Mouse (Mus musculus) testis, postnatal 14 days (tissue): ENCODE results near the gene Sirt5.

Experiments used
- DNase-seq: peaks from one replicate; pipeline ENCODE4 v3.0.0; 2021; ENCODE audit warnings: low spot score

The Sirt5 gene

DNA sequence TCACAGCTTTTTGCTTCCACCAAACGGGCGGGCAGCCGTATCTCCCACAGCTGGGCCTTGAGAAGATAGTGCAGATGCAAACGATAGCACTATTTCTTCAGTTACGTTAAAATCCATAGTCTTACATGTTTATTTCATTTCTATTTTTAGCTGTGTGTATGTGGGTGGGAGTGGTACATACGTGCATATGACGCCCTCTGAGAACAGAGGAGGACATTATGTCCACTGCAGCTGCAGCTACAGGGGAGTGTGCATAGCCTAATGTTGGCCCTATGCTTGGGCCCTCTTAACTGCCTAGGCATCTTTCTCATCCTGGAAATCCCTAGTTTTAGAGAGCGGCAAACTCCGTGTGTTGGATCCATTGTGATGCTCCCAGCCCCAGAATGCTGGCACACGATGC, 8.9 kb downstream of the Sirt5 start:
- no peak for DNase-seq

DNA sequence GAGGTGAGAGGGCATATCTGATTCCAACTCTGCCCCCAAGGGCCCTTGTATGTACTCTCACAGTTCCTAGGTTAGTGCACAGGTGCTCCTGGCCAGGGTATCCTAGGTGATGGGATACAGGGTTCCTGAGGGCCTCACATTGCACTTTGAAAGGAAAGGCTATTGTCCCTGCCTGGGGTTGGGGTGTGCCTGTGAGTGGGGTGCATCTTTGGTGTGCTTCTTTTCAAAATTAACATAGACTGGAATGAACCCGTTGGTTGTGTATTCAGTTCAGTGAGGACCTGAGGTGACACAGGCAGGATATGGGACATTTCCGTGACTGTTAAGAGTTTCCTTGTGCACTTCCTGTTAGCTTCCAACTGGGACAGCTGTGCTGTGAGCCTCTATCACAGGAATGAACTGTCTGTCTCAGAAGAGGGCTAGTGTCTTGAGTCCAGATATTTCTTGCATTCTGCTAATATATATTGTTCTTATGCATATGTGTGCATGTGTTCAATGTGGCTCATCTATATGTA, 9.7 kb downstream of the Sirt5 start:
- DNase-seq, result no peak

DNA sequence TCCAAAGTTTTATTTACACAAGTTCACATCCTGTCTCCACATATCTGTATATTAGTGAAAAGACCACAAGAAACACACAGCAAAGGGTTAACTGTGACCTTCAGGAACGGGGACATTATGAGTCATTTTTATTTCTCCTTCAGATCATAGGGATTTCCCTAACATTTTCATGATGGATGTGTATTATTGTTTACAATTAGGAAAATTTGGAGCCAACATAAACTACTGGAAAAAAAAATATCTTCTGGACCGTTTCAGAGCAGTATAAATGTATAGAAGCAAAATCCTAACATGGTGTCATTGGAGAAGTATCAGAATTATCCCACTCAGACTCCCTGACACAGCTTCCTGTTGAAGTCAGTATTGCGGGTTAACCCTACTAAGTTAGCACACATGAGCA, 14.7 kb downstream of the Sirt5 start:
- no peak for DNase-seq

DNA sequence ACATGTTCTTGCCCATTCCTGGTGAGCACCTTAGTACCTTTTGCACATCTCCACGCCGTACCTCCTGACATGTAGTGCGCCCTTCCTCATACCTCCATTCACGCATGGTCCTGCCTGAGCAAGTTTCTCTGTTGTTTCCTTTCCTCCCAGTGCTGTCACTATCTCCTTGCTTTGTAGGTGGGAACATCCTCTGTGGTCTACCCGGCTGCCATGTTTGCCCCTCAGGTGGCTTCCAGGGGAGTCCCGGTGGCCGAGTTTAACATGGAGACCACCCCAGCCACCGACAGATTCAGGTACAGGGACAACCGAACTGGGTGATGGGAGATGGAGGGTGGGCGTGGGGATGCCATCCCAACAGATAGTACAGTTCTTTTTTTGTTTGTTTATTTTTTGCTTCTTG, 20.0 kb downstream of the Sirt5 start:
- DNase-seq, result no peak

DNA sequence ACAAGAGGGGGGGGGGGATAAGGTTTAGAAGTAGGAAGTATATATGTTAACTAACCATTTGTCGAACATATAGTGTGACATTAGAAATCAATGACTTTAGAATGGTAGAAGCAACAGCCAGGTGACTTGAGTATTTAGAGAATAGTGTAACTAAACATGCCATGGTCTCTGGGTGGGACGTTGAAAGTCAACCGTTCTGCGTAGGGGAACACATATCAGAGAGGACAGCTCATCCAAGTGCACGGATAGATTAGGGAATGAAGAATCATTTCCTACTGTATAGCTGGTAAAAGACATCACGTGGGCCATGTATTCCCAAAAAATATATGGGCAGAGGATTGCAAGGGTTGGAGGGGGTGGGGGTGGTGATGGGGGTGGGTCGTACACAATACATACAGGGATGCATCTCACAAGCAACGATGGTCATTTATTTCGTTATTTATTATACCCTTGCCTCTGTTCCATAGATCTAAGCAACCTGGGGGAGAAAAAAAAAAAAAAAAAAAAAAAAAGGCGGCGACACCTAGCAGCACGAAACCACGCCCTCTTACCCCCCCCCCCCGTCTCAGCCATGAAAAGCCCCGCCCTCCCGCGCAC, 32.5 kb downstream of the Sirt5 start:
- no peak for DNase-seq

DNA sequence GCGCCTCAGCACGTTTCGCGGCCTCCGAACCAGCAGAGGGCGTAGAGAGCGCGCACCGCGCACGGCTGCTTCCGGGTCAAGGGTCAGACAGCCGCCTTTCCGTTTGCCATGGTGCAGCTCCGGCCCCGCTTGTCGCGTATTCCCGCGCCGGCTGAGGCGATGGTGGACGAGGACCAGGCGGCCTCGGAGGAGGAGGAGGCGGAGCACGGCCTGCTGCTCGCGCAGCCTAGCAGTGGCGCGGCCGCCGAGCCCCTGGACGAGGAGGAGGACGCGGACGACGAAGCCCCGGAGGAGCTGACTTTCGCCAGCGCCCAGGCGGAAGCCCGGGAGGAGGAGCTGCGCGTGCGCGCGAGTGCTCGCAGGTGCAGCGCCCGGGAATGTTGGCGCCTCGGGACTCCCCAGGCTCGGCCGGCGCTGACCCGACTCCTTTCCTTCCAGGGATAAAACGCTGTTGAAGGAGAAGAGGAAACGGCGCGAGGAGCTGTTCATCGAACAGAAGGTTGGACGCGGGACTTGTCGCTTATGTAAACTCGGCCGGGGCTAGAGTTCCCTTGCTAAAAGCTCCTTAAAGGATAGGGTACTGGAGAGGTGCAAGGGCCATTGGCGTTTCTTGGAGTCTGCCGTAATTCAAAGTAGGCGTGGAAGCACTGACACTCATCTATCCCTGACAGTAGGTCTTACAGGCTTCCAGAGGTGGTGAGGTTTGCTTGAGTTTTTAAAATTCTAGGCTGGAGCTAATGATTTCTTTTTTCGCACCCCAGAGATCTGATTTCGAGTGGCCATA, 33.2 kb downstream of the Sirt5 start, which contains the start of gene Nol7:
TSS of gene Nol7 (plus strand) at position 94 of the 784 bp plus-strand sequence.
- peak; percentile 93 for DNase-seq

DNA sequence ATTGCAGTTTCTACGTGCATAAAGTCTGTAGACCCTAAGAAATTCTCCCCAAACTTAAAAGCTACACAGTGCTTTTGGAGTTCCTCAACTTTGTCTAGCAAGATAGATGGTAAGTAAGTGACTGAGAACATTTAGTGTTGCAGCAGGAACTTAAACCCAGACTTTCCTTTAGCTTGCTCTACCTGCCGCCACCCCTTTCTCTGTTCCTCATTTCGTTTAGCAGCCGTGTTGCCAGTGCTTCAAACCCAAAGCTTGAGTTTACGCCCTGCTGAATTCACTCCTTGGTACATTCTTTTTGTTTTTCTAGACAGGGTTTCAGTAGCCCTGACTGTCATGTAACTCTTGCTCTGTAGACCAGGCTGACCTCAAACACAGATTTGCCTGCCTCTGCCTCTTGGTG, 34.3 kb downstream of the Sirt5 start:
- DNase-seq, result no peak

DNA sequence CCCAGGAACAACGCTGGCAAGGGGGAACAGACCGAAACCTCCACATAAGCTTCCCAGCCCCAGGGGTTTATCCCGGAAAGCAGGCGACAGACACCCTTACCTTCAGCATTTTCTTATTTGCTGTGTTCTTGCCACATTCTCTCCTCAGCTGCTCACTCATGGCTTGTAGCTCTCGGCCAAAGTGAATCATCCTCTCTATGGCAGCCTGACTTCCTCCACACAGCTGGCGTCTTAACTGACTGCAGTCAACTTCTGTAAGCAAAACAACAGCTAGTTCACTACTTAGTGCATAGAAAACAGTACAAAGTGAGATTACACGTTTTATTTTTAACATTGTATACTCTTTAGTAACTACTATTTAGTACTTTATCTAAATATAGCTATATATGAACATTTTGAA, 47.0 kb downstream of the Sirt5 start:
- DNase-seq, result no peak

DNA sequence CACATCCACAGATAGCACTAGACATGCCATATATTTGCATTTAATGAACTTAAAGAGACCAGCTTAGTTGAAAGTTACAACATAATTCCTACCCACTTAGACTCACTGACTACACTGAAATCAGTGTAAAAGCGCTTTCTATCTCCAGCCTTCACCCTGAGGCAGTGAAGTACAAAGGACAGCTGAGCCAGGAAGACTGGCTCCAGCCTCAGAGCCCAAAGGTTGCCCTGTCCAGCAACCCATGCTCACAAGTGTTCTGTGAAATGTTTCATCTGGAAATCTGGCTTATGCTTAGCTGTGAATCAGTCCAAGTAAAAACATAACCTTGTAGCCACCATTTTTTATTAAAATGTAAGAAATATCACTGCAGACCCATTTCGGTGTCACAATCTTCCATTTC, 48.3 kb downstream of the Sirt5 start:
- no peak for DNase-seq

DNA sequence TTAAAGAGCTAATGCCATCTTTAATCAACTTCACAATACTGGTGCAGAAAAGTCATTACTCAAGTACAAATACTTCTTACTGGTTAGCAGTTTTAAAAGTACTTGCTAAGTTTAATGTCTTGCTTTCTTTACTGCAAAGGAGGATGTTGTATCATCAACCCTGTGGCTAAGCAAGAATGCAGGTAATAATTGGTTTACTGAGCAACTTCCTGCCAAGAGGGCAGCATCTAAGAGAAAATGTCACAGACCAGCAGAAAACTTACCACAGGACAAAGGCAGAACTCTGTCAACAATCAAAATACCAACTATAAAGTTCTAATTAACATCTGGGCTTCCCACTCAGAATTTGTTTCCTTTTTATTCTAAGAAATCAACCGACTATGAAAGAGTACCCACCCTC, 50.0 kb downstream of the Sirt5 start:
- no peak for DNase-seq

DNA sequence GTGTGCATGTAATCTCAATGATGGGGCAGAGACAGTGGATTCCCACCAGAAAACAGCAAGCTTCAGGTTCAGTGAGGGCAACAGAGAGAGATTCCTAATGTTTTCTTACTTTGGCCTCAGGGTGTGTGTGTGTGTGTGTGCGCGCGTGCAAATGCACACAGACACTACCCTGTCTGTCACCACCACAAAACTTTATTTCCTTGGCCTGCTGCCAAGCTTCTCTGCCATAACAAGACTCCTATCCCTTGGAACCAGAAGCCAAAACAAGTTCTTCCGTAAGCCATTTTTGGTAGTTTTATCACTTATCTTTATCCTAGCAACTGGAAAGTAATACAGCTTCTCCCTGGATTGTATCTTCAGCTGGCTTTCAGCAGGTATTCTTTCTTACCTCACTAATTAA, 63.1 kb downstream of the Sirt5 start:
- no peak for DNase-seq

DNA sequence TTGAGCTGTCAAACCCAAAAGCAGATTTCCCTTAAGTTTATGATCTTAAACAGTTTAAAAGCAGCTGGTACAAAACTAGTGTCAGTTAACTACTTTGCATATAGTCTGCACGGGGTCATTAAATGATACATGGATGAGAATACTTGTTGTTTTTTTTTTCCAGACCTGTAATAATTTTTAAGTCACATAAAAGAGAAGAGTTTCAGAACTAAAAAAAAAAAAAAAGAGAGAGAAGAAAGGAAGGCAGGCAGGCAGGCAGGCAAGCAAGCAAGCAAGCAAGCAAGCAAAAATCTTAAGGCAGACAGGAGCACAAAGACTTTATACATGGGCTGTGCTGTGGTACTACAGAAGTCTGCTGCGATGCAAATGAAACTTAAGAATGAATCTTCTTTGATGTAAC, 68.1 kb downstream of the Sirt5 start:
- no peak for DNase-seq

DNA sequence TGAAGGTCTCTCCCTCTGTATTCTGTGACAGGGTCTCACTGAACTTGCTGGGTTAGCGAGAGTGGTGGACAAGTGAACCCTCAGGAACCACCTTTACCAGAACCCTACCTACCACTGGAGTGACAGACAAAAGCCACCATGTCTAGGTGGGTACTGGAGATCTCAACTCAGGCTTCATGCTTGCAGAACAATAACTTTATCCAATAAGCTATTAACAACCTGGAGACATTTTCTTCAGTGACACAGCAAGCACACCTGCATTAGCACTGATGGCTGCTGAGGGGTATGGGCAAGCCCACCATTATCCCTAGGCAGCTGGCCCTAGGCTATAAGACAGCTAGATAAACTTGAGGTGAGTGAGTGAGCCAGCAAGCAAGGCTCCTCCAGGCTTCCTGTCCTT, 75.1 kb downstream of the Sirt5 start:
- DNase-seq, result no peak

DNA sequence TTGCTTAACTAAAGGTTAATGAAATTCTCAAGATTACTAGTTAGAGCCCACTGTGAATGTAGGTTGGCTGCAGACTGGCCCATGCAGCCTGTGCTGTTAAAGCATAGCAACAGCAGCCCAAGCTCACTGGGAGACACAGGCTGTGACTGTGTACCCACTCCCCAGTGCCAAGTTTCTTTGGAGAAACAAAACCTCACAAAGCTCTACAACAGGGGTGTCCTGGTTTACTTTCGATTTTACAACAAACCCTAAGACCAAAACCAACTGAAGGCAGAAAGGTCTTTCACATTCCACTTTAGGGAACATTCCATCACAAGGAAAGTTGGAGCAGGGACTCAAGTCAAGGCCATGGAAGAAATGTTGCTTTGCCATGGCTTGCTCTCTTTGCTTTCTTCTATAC, 77.3 kb downstream of the Sirt5 start:
- DNase-seq, result no peak

DNA sequence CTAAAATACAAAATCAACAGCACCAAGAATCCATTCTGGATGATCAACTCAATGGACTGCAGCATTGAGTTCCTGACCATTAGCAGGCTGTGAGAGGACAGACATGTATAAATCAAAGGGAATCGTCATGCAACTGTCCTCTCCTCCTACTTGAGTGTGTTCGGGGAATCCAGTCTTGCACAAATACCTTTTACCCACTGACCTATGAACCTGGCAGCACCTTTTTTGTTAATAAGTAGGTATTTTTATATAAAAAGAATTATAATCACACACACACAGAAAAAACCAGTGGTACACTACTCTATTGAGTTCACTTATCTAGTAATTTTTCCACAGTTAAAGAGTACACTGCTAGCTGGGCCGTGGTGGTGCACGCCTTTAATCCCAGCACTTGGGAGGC, 78.4 kb downstream of the Sirt5 start:
- DNase-seq, result no peak

DNA sequence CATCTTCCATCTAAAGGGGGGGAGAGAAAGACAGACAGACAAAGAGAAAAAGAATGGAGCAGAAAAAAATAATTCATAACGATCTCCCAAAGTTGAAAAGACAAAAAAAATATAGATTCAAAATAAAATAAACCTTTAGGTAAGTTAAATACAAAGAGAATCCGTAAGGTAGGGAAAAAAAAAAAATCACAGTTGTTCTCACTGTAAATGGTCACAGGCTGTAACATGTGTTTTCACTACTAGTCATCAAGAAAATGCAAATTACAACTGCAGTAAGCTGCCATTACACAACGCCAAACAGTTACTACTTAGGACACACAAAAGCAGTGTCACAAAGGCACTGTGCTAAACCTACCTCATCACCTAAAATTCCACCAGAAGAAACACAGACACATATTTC, 79.4 kb downstream of the Sirt5 start:
- DNase-seq, result no peak
